Mouse (Mus musculus) heart, embryonic 16.5 days (tissue): ENCODE results near the gene Aplf. TPM values are rescaled to one million over a fixed set of nuclear protein-coding genes. Genes with fewer than 3 reads are reported as not detected.
A peak's percentile ranks its signal among the peaks of the same experiment; 100 is the strongest.
"Not testable (repeated sequence)": the region's sequence is repeated elsewhere in the genome, so short reads cannot be mapped to it uniquely, and the experiment has no call there.

Source experiments
- ATAC-seq: fragments of 200-750 bp; cut with Nextera tagmentation; replicated peaks from 2 replicates; pipeline ENCODE4 v1.8.0; 2017; ENCODE audit warnings: moderate number of reproducible peaks; ENCODE audit not compliant: insufficient read depth, low FRiP score; ENCODE audit errors: extremely low read depth
- H3K27ac ChIP-seq: fragments of 300-500 bp; sonication (generic); 2 replicates; pipeline ENCODE4 v1.5.1; 2014; ENCODE audit warnings: mild to moderate bottlenecking, low read length, control low read depth, moderate library complexity
- H3K27me3 ChIP-seq: fragments of 300-500 bp; sonication (generic); 2 replicates; pipeline ENCODE4 v1.6.1; 2014; ENCODE audit warnings: low read length, mixed read lengths; ENCODE audit not compliant: control insufficient read depth, insufficient read depth
- H3K36me3 ChIP-seq: fragments of 300-500 bp; sonication (generic); 2 replicates; pipeline ENCODE4 v1.6.1; 2014; ENCODE audit not compliant: control insufficient read depth, insufficient read depth
- H3K4me1 ChIP-seq: fragments of 300-500 bp; sonication (generic); 2 replicates; pipeline ENCODE4 v1.6.1; 2014; ENCODE audit warnings: low read length, mixed read lengths; ENCODE audit not compliant: control insufficient read depth, insufficient read depth
- H3K4me2 ChIP-seq: fragments of 300-500 bp; sonication (generic); 2 replicates; pipeline ENCODE4 v1.6.1; 2014; ENCODE audit warnings: low read depth, mild to moderate bottlenecking, control low read depth, low read length
- H3K4me3 ChIP-seq: fragments of 300-500 bp; sonication (generic); 2 replicates; pipeline ENCODE4 v1.5.1; 2014; ENCODE audit warnings: mild to moderate bottlenecking, control low read depth, low read length
- H3K9ac ChIP-seq: fragments of 300-500 bp; sonication (generic); 2 replicates; pipeline ENCODE4 v1.6.1; 2014; ENCODE audit warnings: low read length, control low read depth
- H3K9me3 ChIP-seq: fragments of 300-500 bp; sonication (generic); replicated peaks from 2 replicates; pipeline ENCODE4 v1.6.1; 2016; ENCODE audit warnings: low read length; ENCODE audit not compliant: control insufficient read depth
- WGBS: fragments of 180-500 bp; shearing (Covaris S2); extraction: QIAGEN DNeasy Blood & Tissue Kit; methylation state at CpG from one replicate; pipeline ENCODE4 v1.1.7; 2014; 5-methylcytosine and 5-hydroxymethylcytosine counted together
- polyA plus RNA-seq: library from polyadenylated mRNA; unstranded; fragments of >200 nt; fragmentation: Nextera tagmentation; extraction: Ambion mirVana; gene quantifications from 2 replicates; pipeline ENCODE4 v1.2.1, GENCODE M21; 2015

Aplf gene
- polyA plus RNA-seq, 1 experiment from 2014 or later, result 7.2 TPM

DNA sequence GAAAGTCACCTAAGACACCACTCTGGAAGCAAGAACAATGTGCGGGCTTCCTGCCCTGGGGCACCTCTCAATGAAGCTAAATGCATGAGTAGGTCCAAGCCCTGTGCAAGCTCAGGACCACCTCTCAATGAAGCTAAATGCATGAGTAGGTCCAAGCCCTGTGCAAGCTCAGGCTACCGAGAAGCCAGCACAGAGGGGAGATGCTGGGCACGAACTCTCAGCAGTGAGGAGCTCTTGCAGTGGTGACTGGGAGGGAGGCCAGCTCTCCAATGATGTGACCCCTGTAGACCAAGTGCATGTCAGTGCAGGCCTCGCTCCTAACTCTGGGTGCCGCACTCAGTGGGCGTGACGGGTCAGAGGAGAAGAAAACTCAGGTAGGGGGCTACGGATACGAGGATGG lies 19.3 kb downstream of the Aplf start:
- 0 out of 2 replicates have a peak, but pooled peaks cover 4% of the 10 kb centered on the region for H3K36me3 ChIP-seq
- H3K4me1 ChIP-seq, result no peaks in the 10 kb centered on the region
- no peak overlapping the region for H3K9ac ChIP-seq
- WGBS, result 91% methylated on average over 9 of the region's 9 CpGs
- no peak overlapping the region for H3K4me3 ChIP-seq
- no peaks in the 10 kb centered on the region for H3K27me3 ChIP-seq
- H3K4me2 ChIP-seq, result no peak overlapping the region
- H3K9me3 ChIP-seq, result no peaks in the 10 kb centered on the region
- no peak overlapping the region for H3K27ac ChIP-seq
- ATAC-seq, result no peak

DNA sequence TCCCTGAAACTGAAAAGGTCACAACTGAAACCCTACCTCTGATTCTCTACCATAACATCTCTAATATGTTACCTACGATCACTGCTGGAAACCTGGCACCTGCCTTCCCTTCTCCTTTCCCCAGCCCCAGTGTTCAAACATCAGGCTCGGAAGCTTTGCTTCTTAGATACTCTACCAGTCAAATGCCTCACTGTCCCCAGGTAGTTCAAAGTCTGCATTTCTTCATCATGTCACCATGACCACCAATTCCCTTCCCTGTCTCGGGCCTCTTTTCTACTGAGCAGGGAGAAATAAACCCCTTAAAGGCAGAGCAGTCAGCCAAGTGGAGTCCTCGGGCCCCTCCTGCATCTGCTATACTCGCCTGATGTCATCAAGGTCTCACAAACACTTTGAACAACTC lies 20.2 kb downstream of the Aplf start:
- Histone ChIP-seq H3K27me3 (no peaks in the 10 kb centered on the region), H3K4me2 (no peak overlapping the region), H3K4me3 (no peak overlapping the region), H3K27ac (no peak overlapping the region), H3K36me3 (0 out of 2 replicates have a peak, but pooled peaks cover 4% of the 10 kb centered on the region), H3K9me3 (no peaks in the 10 kb centered on the region), H3K9ac (no peak overlapping the region), H3K4me1 (no peaks in the 10 kb centered on the region)
- no peak for ATAC-seq
- WGBS, result 81% methylated on average over 5 of the region's 5 CpGs

DNA sequence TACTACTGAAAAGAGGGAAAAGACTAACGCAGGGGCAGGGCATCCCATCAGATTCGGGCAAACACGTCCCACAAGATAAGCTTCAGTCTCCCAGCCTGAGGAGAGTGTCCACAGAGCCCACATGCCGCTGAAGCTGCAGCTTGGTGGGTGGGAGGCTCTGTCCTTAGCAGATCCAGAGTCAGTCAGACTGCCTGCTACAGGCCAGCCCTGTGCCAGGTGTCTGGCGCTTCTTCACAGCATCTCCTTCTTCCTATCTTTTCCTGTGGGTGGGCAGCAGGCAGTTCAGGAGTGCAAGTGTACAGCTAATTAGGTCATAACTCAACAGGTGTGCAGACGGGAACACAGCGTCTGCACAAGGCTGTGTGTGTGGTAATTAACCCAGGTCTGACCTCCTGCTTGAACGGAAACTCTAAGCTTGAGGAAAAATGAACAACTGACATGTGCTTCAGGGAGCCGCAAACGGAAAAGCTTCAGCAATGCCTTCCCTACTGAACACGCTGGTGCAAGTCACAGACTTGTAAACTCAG lies 33.8 kb downstream of the Aplf start:
- no peaks in the 10 kb centered on the region for H3K36me3 ChIP-seq
- H3K4me2 ChIP-seq, result no peak overlapping the region
- no peak overlapping the region for H3K4me3 ChIP-seq
- no peaks in the 10 kb centered on the region for H3K9me3 ChIP-seq
- no peak for ATAC-seq
- no peak overlapping the region for H3K9ac ChIP-seq
- WGBS, result 58% methylated on average over 11 of the region's 11 CpGs
- no peaks in the 10 kb centered on the region for H3K4me1 ChIP-seq
- no peak overlapping the region for H3K27ac ChIP-seq
- H3K27me3 ChIP-seq, result no peaks in the 10 kb centered on the region

DNA sequence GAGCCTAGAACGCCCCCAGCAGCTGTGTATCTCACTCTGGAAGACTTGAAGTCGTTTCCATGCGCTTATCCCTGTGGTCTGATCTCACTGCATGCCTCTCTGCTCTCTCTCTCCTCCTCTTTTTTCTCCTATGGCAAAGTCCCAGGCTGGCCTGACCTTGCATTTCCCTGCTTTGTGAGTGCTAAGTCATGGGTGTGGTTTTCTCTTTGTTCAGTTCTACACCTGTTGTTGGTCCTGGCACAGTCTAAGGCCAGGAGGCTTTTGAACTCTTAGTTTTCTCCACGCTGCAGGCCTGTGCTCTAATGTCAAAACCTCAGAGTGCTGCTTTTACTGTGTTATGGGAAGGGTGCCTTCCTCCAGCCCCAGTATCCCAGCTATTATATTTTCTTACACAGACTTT lies 39.8 kb downstream of the Aplf start:
- no peak overlapping the region for H3K27ac ChIP-seq
- 66% methylated on average over 4 of the region's 4 CpGs for WGBS
- H3K36me3 ChIP-seq, result no peaks in the 10 kb centered on the region
- H3K4me3 ChIP-seq, result no peak overlapping the region
- H3K4me2 ChIP-seq, result no peak overlapping the region
- no peak overlapping the region for H3K9ac ChIP-seq
- H3K4me1 ChIP-seq, result no peaks in the 10 kb centered on the region
- ATAC-seq, result no peak
- H3K9me3 ChIP-seq, result no peaks in the 10 kb centered on the region
- H3K27me3 ChIP-seq, result no peaks in the 10 kb centered on the region

DNA sequence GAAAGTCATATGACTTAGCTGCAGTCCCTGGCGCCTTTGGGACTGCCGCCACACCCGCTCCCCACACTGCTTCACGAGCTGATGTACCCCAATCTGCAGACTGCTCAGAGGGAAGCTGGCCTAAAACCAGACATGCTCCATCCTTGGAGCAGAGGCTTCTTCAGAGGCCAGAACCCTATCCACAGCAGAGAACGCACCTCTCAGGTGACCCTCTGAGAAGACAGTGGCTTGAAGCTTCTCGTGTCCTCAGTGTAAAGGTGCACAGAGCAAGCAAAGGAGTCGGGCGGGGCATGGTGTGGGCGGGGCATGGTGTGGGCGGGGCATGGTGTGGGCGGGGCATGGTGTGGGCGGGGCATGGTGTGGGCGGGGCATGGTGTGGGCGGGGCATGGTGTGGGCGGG lies 43.1 kb downstream of the Aplf start:
- H3K36me3 ChIP-seq, H3K4me1 ChIP-seq, H3K27me3 ChIP-seq, ATAC-seq, H3K4me3 ChIP-seq, H3K4me2 ChIP-seq, H3K27ac ChIP-seq, H3K9me3 ChIP-seq, H3K9ac ChIP-seq: not testable (repeated sequence)
- WGBS, result 87% methylated on average over 11 of the region's 15 CpGs

DNA sequence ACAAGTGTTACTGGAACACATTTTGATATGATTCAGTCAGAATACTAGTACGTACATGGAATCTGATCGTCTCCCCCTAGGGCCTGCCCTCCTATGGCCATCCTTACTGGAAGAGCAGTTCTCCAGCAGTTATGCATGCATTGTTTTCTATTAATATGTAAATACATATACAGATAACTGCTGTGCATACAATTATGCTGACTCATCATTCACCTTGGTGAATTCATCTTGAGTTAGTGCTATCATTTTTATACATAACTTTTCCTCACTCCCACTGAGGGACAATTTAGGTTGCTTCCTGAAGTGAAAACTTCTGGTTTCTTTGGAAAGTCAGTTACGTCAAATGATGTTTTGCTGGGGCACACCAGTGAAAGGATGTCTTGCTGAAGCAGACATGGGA lies 48.8 kb downstream of the Aplf start:
- ATAC-seq, result no peak

DNA sequence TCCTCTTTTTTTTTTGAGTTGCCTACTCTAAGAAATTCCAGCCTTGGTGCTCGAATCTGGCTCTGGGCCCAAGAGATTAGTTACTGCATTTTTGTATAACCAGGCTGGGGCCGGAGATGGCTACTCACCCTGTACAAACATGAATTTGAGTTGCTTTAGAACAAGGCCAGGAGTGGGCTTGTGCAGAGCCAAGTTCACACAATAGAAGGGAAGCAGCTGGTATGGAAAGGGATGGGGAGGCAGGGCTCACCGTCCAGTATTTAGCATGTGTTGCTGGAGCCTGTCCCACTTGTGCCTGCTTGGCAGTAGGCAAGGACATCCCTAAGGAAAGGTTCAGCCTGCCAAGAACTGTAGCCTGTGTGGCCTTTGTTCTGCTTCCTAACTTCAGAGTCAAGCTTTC lies 50.7 kb downstream of the Aplf start:
- Histone ChIP-seq H3K9me3 (no peaks in the 10 kb centered on the region), H3K4me2 (no peak overlapping the region), H3K4me3 (no peak overlapping the region), H3K27ac (peak overlapping the region; percentile 40; the same call in 1 of the 2 replicates), H3K9ac (no peak overlapping the region), H3K36me3 (no peaks in the 10 kb centered on the region), H3K4me1 (peaks cover 6% of the 10 kb centered on the region), H3K27me3 (no peaks in the 10 kb centered on the region)
- ATAC-seq, result peak; percentile 83
- 28% methylated on average over 3 of the region's 3 CpGs for WGBS

More for the DNA sequence above, 48.8 kb downstream of the Aplf start:
- no peaks in the 10 kb centered on the region for H3K36me3 ChIP-seq
- H3K27me3 ChIP-seq, result no peaks in the 10 kb centered on the region
- no peak overlapping the region for H3K9ac ChIP-seq
- no peak overlapping the region for H3K4me2 ChIP-seq
- H3K4me3 ChIP-seq, result no peak overlapping the region
- no peak overlapping the region for H3K27ac ChIP-seq
- no peaks in the 10 kb centered on the region for H3K9me3 ChIP-seq
- H3K4me1 ChIP-seq, result peaks cover 6% of the 10 kb centered on the region
- WGBS, result 96% methylated on average over 3 of the region's 3 CpGs

DNA sequence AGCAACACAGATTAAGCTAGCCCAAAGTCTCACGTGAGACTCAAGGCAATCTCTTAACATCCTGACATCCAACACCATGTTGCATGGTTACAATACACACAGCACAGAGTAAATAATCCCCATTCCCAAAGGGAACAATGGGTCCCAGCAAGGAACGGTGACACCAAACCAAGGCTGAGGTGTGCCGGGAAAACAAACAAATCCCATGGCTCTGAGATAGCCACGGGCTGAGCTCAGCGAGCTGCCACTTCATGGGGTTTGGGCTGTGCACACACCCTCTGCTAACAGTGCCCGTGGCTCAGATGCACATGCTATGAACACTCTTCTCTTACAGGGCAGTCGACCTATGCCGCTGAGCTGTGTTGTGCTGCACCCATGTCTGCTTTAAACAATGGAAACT lies 54.0 kb downstream of the Aplf start:
- Histone ChIP-seq H3K9ac (no peak overlapping the region), H3K9me3 (no peaks in the 10 kb centered on the region), H3K4me3 (no peak overlapping the region), H3K36me3 (no peaks in the 10 kb centered on the region), H3K4me1 (peaks cover 6% of the 10 kb centered on the region), H3K27me3 (no peaks in the 10 kb centered on the region), H3K27ac (no peak overlapping the region), H3K4me2 (no peak overlapping the region)
- 55% methylated on average over 8 of the region's 8 CpGs for WGBS
- no peak for ATAC-seq

DNA sequence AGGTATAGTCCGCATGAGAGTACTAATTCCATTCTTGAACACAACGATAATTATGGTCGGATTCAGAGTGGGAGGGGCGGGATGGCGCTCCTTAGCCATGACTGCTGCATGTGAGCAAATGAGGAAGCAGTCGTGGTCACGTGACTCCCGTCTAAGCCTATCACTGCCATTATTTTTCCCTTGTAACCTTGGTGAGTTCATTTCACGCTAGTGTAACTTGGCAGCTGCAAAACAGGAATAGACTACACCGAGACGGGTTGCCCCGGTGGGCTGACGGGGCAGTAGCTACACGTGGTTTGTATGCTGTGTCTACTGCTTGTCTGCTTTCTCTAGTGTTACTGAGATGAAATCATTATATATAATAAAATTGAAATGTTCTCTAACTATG lies 56.3 kb downstream of the Aplf start:
- Histone ChIP-seq H3K4me1 (no peaks in the 10 kb centered on the region), H3K9ac (no peak overlapping the region), H3K27ac (no peak overlapping the region), H3K36me3 (no peaks in the 10 kb centered on the region), H3K9me3 (no peaks in the 10 kb centered on the region), H3K4me2 (no peak overlapping the region), H3K4me3 (no peak overlapping the region), H3K27me3 (0 out of 2 replicates have a peak, but pooled peaks cover 2% of the 10 kb centered on the region)
- no peak for ATAC-seq
- 84% methylated on average over 14 of the region's 14 CpGs for WGBS
